Mouse (Mus musculus): ENCODE data around the gene Ahrr.

Ahrr gene

DNA sequence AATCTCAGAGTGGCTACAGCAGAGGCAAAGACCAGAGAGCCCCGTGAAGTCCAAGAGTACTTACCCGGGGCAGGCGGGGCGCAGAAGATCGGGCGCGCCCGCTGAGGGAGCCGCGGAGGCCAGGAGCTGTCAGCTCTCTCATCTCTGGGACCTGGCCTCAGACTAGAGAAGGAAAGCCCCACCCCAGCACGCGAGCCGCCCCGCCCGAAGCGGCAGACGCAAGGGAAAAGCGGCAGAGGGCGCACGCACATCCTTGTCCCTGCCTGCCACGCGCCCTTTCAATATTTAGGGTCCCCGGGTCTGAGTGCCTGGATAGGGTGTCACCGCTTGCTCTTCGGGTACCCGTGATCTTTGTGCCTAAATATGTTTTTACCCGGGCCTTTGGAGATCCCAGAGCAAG is at the start of gene Ahrr:
TSS of gene Ahrr (minus strand) at position 165 of the 400 bp plus-strand sequence.
- DNase-seq (ENCODE audit: low spot score): peak; percentile 80

DNA sequence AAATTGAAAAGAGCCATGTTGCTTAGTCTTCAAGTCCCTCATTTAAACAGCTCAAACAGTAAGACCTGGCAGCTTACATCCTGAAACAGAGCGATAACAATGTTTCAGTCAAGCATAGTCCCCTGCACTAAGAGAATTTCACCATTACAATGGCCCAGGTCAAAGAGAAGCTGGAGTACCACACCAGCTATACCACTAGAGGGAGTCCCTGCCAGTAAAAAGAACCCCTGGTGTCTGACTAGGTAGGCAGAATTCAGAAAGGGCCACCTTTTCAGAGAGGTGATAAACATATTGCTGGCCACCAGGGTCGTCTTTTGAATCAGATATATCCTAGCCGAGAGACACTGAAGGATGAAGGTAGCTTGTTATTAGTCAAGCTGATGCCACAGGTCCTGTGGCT is 48.9 kb upstream of the Ahrr start:
- DNase-seq (ENCODE audit: low spot score): peak; percentile 69

DNA sequence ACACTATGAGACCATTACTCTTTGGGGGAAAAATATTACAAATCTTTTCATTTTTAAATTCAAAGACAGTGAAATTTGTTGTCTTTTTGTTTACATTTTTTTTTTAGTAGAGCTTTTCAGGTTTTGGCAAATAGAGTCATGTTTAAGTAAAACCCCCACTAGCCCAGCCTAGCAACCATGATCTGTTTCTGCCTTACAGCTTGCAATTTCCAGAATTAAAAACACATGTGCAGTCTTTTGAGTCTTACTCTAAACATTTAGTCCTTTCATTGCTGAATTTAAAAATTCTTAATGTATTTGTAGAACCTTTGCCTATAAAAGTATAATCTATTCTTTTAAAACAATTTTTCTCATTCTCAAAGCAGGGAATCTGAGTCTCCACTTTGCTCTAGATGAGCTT is 37.2 kb upstream of the Ahrr start:
- no peak for DNase-seq (ENCODE audit: low spot score)

DNA sequence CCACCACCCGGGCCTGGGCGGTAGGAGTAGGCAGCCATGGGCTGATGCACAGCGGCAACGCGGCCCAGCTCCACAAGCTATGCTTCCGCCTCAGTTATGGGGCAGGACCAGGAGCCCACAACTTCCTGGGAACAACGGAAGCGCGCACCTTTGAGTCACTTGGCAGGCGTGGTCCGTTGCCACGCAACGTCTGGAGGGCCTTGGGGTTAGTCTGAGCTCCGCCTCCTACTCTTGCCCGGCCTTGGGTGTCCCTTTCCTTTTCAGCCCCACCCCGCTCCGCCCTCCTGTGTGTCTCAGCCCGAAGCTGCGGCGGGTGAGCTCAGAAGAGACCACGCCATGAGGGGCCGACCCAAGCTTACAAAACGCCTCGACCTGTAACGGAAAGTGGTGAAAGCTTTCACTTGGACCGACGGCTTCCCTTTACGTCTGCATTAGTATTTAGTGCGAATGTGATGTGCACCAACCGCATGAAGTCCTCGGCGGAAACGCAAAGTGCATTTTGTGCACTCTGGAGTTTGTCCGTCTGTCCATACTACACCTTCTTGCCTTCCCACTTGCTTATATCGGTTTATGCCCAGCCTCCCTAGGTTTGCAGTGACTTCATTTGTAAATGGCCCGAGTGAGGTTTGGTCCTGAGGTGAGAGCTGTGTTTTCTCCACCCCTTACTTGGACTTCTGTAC is 25.2 kb upstream of the Ahrr start, which contains the start of gene Pdcd6:
TSS of gene Pdcd6 (minus strand) at position 411 of the 680 bp plus-strand sequence.
- peak; percentile 98 for DNase-seq (ENCODE audit: low spot score)

DNA sequence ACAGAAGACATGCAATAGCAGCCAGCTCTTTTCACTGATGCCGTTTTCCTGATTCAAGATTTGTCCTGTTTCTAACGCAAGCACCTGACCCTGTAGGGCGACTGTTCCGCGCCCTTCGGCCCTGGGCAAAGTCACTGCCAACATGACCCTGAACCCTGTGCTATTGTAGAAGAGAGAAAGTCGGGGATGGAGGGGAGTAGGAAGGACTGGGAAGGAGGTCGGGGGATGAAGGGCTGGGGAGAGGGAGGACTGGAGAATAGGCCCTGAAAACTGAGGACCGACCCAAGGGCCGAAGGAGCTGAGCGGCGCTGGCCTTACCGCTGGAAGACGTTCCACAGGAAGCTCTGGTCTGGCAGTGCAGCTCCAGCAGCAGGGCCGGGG is 24.6 kb upstream of the Ahrr start:
- DNase-seq (ENCODE audit: low spot score): no peak

DNA sequence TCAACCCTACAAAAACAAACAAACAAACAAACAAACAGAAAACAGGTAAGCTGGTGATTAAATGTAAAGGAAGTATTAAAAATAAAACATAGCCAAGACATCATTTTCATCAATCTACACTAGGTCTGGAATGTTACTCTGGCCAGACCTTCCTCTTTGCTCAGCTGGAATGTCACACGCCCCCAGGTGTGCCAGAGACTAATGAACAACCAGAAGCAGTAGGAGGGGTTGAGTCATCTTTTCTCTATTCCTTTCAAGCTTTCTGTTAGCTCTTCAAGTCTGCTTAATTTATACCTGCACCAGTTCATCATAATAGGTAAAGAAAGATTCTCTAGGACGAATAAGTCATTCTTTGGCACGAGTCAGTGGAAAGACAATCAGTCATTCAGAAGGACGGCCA is 24.3 kb upstream of the Ahrr start:
- DNase-seq (ENCODE audit: low spot score): no peak

DNA sequence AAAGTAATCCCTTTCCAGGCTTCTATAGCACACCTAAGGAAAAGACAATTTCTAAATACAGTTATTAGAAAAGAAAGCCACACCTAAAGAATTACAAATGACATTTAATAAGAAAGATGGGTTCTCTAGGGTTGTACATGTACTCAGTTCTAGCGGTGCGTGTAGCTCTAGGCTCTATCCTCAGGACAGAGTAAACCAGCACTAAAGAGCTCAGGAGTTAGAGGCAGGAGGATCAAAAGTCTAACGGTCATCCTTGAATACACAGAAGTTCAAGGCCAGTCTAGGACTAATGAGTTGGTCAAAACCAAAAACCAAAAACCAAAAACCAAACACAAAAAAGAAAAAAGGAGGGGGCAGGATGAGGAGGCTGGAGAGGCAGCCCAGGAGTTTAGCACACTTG is 22.5 kb upstream of the Ahrr start:
- no peak for DNase-seq (ENCODE audit: low spot score)

DNA sequence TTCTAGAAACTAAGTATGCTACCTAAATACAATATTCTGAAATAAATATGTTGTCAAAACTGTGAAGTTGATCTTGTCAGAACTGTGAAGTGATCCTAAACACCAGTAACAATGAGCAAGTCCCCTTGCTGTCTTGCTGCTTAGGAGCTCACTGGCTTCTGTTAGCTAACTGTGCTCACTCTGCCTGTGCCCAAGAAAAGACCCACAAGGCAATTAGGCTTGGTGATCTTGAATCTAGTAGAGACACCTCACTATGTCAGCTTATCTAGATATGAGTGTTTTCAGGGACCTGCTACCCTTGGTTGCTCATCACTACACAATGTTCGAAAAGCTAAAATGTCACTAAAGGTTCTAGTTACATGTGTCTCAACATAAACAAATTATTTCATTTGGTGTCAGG is 13.6 kb upstream of the Ahrr start:
- DNase-seq (ENCODE audit: low spot score): no peak

DNA sequence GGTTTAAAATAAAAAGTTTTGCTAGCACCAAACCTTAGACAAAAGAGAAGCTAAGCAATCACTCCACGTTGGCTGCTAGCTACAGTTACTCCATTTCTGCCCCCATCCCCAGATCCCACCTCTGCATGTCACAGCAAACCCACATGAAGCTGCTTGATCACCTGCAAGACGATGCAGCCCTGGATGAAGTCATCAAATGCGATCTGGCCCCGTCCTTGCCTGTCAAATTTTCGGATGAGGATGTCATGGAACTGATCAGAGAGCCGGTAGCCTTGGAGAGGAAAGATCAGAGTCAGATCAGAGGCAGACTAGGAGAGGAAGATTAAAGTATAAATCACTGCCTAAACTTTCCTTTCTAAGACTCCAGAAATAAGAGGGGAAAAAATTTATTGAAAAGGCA is 13.2 kb upstream of the Ahrr start:
- DNase-seq (ENCODE audit: low spot score): no peak

DNA sequence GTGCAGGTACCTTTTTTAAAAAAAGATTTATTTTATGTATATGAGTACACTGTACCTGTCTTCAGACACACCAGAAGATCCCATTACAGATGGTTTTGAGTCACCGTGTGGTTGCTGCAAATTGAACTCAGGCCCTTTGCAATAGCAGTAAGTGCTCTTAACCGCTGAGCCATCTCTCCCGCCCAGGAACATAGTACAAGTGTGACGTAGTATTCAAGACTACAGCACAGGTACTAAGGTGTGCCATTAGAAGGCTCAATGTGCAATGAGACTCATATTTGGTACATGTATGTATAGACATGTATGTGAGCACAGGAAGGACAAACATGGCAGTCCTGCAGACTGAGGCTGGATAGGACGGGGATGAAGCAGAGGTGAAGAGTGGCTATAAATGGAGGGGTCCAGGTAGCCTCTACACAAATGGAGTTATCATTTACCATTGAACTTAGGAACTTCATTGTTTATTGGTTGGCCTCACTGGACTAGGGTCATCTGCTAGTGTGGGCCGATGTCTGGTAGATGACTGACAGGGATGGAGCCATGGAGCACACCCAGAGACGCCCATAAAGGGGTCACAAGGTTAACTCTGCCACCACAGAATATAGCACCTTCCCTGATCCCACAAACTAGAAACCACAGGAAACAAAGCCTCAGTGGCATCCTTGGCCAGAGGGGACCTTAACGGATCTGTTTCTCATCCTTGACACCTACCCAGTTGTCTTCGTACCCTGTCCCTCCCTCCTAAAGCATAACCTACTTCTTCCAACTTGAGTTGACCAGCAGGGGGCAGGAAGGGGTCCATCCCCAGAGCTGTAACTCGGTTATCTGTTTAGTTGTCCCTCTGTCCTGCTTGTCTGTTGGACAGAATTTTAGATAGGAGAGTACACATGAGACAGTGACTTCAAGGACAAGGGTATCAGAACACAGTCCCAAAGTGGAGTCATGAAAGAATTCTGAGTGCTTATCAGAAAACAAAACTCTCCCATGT is 10.2 kb upstream of the Ahrr start:
- peak; percentile 5 for DNase-seq (ENCODE audit: low spot score)

DNA sequence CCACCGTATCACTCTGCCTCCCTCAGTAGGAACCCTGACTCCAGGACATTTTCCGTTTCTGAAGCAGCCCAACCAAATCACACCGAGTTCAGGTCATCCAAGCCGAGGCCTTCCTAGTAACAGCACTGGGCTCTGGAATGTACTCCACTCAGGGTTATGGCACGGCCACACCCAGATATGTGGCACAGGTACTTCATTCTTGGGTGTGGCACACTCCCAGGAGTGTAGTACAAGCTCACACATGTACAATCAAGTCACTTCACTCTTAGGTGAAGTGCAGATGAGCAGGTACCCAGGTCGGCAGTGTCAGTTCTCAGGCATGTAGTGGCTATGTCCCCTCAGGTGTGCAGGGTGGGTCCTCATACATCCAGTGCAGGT is 9.5 kb upstream of the Ahrr start:
- no peak for DNase-seq (ENCODE audit: low spot score)

DNA sequence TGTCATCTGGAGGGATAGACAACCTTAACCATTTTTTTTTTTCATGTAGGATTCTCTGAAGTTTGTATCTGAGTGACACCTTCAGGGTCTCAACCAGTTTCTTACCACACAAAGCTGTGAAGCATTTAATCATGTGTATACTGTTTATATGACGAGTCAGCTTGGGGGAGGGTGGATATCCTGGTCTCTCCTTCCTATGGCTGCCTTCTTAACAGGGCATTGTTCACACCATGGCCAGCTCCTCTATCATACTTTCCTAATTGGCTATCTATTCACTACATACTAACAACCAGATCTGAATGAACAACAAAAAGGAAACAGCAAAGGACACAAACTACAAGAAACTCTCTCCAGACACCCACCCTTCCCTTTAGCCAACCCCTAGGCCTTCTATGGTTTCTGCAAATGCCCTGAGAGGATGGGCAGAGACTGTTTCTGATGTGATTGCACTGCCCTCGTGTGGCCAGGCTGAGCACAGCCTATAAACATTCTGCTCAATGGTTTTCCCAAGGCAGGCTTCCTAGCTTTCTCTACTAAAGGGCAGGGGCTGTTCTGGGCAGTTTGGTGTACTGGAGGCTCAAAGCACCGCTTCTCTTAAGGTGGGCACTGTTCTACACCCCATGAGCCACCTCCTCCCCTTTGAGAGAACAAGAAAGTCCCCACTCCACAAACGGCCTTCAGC is 8.9 kb upstream of the Ahrr start:
- peak; percentile 83 for DNase-seq (ENCODE audit: low spot score)

DNA sequence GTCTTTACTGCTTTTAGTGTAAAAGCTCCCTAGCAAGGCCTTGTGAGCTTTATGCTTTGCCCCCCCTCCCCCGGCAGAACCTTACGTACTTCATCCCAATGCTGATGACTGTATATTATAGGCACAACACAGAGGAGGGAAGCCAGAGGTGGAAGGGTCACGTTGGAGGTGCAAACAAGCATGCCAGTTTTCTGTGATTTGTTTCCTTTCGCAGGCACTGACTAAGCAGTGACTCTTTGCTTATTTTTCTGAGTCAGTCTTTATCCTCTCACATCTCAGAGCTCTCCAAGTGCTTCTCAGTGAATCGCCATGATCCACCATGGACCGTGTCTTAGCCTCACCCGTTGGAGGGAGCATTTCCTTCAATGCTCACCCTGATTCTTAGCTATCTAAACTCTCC is 4.2 kb upstream of the Ahrr start:
- no peak for DNase-seq (ENCODE audit: low spot score)

DNA sequence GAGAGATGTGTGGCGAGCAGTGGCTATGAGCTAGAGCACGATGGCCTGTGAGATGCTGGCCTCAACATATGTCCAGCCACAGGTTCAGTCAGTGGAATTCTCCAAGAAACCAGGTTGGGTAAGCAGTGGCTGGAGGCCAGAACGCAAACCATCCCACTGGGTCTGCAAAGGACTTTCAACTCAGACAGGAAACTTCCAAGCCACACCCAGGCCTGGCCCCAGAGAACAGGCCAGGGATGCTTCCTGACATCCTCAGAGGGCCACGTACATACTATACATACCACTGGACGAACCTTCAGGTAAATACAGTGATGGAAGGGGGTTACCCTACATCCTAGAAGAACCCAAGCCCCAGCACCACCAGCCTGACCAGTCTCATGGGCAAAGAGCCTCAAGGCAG is 2.5 kb downstream of the Ahrr start:
- DNase-seq (ENCODE audit: low spot score): no peak

DNA sequence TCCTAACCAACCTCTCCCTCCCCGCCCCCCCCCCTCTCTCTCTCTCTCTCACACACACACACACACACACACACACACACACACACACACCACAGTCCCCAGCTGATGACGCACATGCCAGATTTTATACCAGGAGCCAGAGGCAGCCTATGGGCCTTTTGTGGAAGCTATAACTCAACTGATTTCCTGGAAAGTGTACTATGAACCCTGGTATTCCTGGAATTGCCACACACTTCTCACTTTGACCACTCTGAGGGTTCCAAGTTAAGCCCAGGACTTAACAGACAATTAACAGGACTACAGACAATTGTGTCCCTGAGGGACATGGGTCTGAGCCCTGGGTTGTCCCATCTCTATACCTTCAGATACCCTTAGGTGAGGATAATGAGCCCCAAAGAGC is 9.8 kb downstream of the Ahrr start:
- DNase-seq (ENCODE audit: low spot score): no peak

DNA sequence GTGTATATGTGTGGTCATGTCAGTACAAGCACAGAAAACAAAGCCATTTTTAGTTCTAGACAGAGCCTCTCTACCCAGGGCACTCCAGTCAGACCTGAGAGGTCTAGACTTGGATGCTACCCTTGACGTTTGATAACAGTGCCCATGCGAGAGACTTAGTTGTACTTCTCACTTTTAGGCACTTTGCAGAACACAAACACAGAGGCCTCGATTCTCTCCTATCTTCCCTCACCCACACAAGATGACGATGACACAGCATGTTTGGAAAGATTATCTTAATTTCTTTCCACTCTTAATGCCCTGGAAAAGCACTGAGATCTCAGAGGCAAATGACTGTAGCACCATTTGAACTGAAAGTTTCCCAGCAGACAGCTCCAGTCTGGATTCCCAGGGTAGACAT is 16.4 kb downstream of the Ahrr start:
- DNase-seq (ENCODE audit: low spot score): no peak

DNA sequence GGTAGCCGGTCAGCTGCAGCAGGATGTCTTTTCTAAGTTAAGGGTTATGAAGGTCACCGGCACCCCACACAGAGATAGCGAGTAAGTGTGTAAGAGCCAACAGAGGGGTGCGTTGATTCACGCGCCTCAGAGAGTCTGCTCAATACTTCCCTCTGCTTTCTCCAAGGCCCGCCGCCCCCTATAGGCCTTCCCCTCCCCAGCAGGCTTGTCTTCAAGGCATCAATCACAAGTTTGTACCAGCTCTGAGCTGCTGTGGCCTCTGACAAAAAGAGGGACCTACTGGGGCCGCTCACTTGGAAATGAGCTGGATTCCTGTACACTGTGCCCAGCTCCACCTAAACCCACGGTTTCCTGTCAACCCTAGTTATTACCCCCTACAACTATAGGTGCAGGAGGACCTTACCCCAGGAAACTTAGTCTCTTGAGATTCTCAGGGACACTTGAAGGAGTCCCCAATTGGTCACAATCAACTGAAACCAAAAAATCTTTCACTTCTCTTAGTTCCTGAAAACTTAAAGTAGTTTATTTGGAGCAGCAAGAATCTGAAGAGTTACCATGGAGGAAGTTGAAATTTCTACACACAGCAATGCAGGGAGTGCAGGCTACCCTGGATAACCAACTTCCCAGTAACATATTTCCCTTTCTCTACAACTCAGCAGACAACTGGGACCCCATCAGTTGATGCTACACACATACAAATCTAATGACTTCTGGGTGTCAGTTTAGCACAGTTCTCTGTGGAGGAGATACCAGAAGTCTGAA is 31.7 kb downstream of the Ahrr start:
- DNase-seq (ENCODE audit: low spot score): peak; percentile 86

DNA sequence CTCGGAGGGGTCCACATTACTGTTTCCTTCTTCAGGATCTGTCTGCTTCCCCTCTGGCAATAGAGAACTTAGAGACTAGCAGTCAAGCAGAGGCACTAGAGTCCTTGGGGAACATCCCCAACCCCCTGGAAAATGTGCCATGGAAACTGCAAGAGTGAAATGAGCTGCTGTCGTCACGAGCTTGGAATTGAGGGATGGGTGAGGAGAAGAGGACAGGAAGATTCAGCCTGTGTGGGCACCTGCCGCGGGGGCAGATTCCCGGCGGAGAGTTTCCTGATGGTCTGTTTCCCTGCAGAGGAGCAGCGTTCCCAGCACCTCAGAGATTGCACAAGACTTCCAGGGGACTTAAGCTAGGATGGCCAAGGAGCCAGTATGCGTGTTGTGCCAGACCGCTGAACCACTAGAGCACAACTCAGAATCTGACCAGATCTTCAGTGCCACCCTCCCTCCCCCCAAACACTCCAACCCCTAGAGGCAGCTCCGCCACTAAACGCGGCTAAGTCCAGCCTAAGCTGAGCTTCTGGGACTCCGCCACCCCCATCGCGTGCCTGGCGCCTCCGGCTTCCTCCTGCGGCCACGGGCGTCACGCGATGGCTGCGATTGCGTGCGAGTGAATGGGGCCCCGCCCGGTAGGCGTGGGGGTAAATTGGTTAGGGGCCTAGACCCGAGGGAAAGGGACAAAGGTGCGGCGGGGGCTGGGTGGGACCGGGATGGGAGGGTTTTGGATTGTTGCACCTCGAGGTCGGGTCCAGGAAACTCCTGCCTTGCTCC is 32.5 kb downstream of the Ahrr start:
- peak; percentile 61 for DNase-seq (ENCODE audit: low spot score)

DNA sequence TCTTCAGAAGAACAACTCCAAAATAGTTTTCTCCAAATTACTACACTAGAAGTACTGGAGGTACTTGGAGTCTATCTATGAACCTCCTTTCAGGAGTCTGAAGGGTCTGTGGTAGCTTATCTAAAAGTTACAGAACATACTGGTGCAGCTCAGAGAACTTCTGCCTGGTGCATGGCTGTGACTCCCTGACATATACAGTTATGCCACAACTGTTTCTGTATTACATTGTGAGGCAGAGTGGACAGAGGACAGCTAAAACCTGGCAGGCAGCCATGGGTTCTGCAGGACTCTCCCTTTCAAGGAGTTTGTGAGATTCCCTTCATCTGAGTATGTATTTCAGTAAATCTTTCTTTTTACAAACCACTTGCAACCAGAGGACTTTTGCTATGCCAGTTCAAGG is 45.6 kb downstream of the Ahrr start:
- no peak for DNase-seq (ENCODE audit: low spot score)

DNA sequence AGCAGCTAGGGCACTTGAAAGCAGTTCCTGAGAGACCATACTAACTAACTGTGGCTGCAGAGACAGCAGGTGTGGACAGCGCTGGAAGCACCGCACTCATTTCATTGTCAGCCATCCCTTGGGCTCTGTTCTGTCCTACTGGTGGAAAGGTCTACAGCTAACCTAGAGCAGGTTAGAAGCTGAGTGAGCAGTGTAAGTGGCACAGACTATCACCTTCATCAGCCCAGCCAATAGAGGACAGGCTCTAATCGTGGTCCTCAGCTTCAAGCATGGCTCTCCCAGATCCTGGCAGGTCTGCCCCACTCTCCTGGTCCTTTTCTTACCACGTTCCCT is 46.3 kb downstream of the Ahrr start:
- no peak for DNase-seq (ENCODE audit: low spot score)

DNA sequence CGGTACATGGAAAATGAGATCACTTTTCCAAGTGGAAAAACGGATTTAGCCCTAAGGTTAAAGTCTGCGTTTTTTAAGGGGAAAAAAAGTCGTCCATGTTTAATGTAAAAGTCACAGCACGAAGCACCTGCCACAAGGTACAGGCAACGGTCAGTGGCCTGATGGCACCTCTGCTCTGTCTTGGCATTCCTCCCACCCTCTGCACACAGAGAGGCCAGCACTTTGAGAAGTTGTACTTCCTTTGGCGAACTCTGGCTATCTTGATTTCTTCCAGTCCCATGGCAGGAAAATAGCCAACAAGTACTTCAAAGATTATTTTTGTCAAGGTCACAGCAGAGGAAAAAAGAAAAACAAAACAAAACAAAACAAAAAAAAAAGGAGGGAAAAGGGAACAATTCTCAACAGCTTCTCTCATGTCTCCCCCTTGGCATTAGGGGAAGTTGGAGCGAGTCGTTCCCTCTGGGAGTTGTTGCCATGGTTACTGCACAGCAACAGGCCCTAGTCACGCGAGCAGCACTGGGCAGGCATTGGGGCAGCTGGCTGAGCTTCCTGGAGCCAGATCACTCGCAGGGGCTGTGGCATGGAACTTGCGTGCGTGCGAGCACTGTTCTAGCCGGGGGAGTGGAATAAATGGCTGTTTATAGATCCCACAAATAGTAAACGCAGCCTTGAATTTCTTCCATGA is 46.8 kb downstream of the Ahrr start:
- peak; percentile 86 for DNase-seq (ENCODE audit: low spot score)

All from embryo, embryonic 10.5 days (tissue).